Mouse (Mus musculus): ENCODE measurements around the gene Phf3.

Gene Phf3

GRCm38 (mm10) chr1:30819414-30819813, 54.3 kb downstream of the Phf3 start:
- DNase-seq (ENCODE audit: low read depth), result no peak

GRCm38 (mm10) chr1:30815609-30816008, 58.1 kb downstream of the Phf3 start:
- DNase-seq (ENCODE audit: low read depth), result no peak

GRCm38 (mm10) chr1:30814987-30815386, 58.7 kb downstream of the Phf3 start:
- no peak for DNase-seq (ENCODE audit: low read depth)

GRCm38 (mm10) chr1:30808101-30808699, 65.5 kb downstream of the Phf3 start:
- no peak for DNase-seq (ENCODE audit: low read depth)

GRCm38 (mm10) chr1:30805688-30806285, 67.9 kb downstream of the Phf3 start:
- no peak for DNase-seq (ENCODE audit: low read depth)

GRCm38 (mm10) chr1:30804919-30805318, 68.8 kb downstream of the Phf3 start:
- no peak for DNase-seq (ENCODE audit: low read depth)

- DNase-seq (ENCODE audit: low read depth), result no peak
Measured at GRCm38 (mm10) chr1:30801911-30802310, 71.8 kb downstream of the Phf3 start.

GRCm38 (mm10) chr1:30799277-30799834, 74.4 kb downstream of the Phf3 start:
- no peak for DNase-seq (ENCODE audit: low read depth)

GRCm38 (mm10) chr1:30794606-30795005, 79.1 kb downstream of the Phf3 start:
- no peak for DNase-seq (ENCODE audit: low read depth)

- no peak for DNase-seq (ENCODE audit: low read depth)
Measured at GRCm38 (mm10) chr1:30793357-30793883, 80.3 kb downstream of the Phf3 start.

- peak; percentile 35 for DNase-seq (ENCODE audit: low read depth)
Measured at GRCm38 (mm10) chr1:30792935-30793334, 80.8 kb downstream of the Phf3 start.

GRCm38 (mm10) chr1:30790220-30790619, 83.5 kb downstream of the Phf3 start:
- no peak for DNase-seq (ENCODE audit: low read depth)

GRCm38 (mm10) chr1:30789689-30790088, 84.0 kb downstream of the Phf3 start:
- no peak for DNase-seq (ENCODE audit: low read depth)

GRCm38 (mm10) chr1:30789001-30789400, 84.7 kb downstream of the Phf3 start:
- DNase-seq (ENCODE audit: low read depth), result no peak

GRCm38 (mm10) chr1:30786583-30786982, 87.1 kb downstream of the Phf3 start:
- no peak for DNase-seq (ENCODE audit: low read depth)

GRCm38 (mm10) chr1:30783741-30784140, 90.0 kb downstream of the Phf3 start:
- DNase-seq (ENCODE audit: low read depth), result no peak

- DNase-seq (ENCODE audit: low read depth), result peak; percentile 54
Measured at GRCm38 (mm10) chr1:30780293-30780692, 93.4 kb downstream of the Phf3 start.

GRCm38 (mm10) chr1:30779562-30779961, 94.2 kb downstream of the Phf3 start:
- DNase-seq (ENCODE audit: low read depth), result no peak

- DNase-seq (ENCODE audit: low read depth), result peak; percentile 73
Measured at GRCm38 (mm10) chr1:30778374-30779005, 95.2 kb downstream of the Phf3 start.

GRCm38 (mm10) chr1:30776196-30776595, 97.5 kb downstream of the Phf3 start:
- DNase-seq (ENCODE audit: low read depth), result no peak

- DNase-seq (ENCODE audit: low read depth), result no peak
Measured at GRCm38 (mm10) chr1:30773662-30774061, 100.1 kb downstream of the Phf3 start.

- DNase-seq (ENCODE audit: low read depth), result no peak
Measured at GRCm38 (mm10) chr1:30772851-30773250, 100.9 kb downstream of the Phf3 start.

GRCm38 (mm10) chr1:30771772-30772171, 101.9 kb downstream of the Phf3 start:
- DNase-seq (ENCODE audit: low read depth), result no peak

Data from induced T-regulatory cell, adult 2 months (primary cell).